Mouse (Mus musculus) hindbrain, embryonic 16.5 days (tissue): ENCODE measurements around the gene Vamp2. TPM values are rescaled to one million over a fixed set of nuclear protein-coding genes. Genes with fewer than 3 reads are reported as not detected.

Source experiments
- ATAC-seq: fragments of 200-750 bp; cut with Nextera tagmentation; 2 replicates; pipeline ENCODE4 v1.8.0; 2017; ENCODE audit warnings: moderate TSS enrichment, moderate library complexity
- H3K27ac ChIP-seq: fragments of 300-500 bp; sonication (generic); 2 replicates; pipeline ENCODE4 v1.5.1; 2014; ENCODE audit warnings: low read depth, mild to moderate bottlenecking, control low read depth, low read length, moderate library complexity
- H3K27me3 ChIP-seq: fragments of 300-500 bp; sonication (generic); replicated peaks from 2 replicates; pipeline ENCODE4 v1.6.1; 2014; ENCODE audit warnings: low read length; ENCODE audit not compliant: control insufficient read depth, insufficient read depth
- H3K36me3 ChIP-seq: fragments of 300-500 bp; sonication (generic); 2 replicates; pipeline ENCODE4 v1.6.1; 2014; ENCODE audit warnings: mild to moderate bottlenecking, low read length, moderate library complexity, mixed read lengths; ENCODE audit not compliant: control insufficient read depth, insufficient read depth
- H3K4me1 ChIP-seq: fragments of 300-500 bp; sonication (generic); 2 replicates; pipeline ENCODE4 v1.6.1; 2014; ENCODE audit warnings: low read depth, low read length; ENCODE audit not compliant: control insufficient read depth, insufficient read depth
- H3K4me2 ChIP-seq: fragments of 300-500 bp; sonication (generic); 2 replicates; pipeline ENCODE4 v1.6.1; 2014; ENCODE audit warnings: mild to moderate bottlenecking, low read length, control low read depth, moderate library complexity
- H3K4me3 ChIP-seq: fragments of 300-500 bp; sonication (generic); 2 replicates; pipeline ENCODE4 v1.5.1; 2014; ENCODE audit warnings: mild to moderate bottlenecking, low read length, control low read depth, moderate library complexity
- H3K9ac ChIP-seq: fragments of 300-500 bp; sonication (generic); 2 replicates; pipeline ENCODE4 v1.6.1; 2014; ENCODE audit warnings: low read depth, mild to moderate bottlenecking, control low read depth, low read length, moderate library complexity
- H3K9me3 ChIP-seq: fragments of 300-500 bp; sonication (generic); 2 replicates; pipeline ENCODE4 v1.6.1; 2014; ENCODE audit warnings: mild to moderate bottlenecking, low read length, moderate library complexity; ENCODE audit not compliant: control insufficient read depth
- WGBS: fragments of 180-500 bp; shearing (Covaris S2); extraction: QIAGEN DNeasy Blood & Tissue Kit; methylation state at CpG from one replicate; pipeline ENCODE4 v1.1.7; 2014; 5-methylcytosine and 5-hydroxymethylcytosine counted together
- polyA plus RNA-seq: library from polyadenylated mRNA; unstranded; fragments of >200 nt; fragmentation: Nextera tagmentation; extraction: Ambion mirVana; gene quantifications from 2 replicates; pipeline ENCODE4 v1.2.1, GENCODE M21; 2015

Vamp2 gene
- polyA plus RNA-seq, 1 experiment from 2014 or later = 402 TPM

GRCm38 (mm10) chr11:69114621-69115020 is 26.3 kb downstream of the Vamp2 start:
- ATAC-seq = no peak
- no peaks in the 10 kb centered on the region for H3K9me3 ChIP-seq
- no peak overlapping the region for H3K4me2 ChIP-seq
- no peaks in the 10 kb centered on the region for H3K27me3 ChIP-seq
- WGBS = 82% methylated on average over 3 of the region's 3 CpGs
- no peaks in the 10 kb centered on the region for H3K36me3 ChIP-seq
- H3K27ac ChIP-seq = no peak overlapping the region
- H3K9ac ChIP-seq = no peak overlapping the region
- peaks cover 14% of the 10 kb centered on the region for H3K4me1 ChIP-seq
- H3K4me3 ChIP-seq = no peak overlapping the region

- Histone ChIP-seq H3K9ac (no peak overlapping the region), H3K4me3 (no peak overlapping the region), H3K4me1 (peaks cover 20% of the 10 kb centered on the region), H3K36me3 (no peaks in the 10 kb centered on the region), H3K27ac (no peak overlapping the region), H3K27me3 (no peaks in the 10 kb centered on the region), H3K9me3 (no peaks in the 10 kb centered on the region), H3K4me2 (peak overlapping the region; percentile 97)
- WGBS = 53% methylated on average over 5 of the region's 5 CpGs
- no peak for ATAC-seq
Measured at GRCm38 (mm10) chr11:69116843-69117242, 28.6 kb downstream of the Vamp2 start.

GRCm38 (mm10) chr11:69117737-69118695 is 29.7 kb downstream of the Vamp2 start:
- Histone ChIP-seq H3K27me3 (no peaks in the 10 kb centered on the region), H3K9ac (peak overlapping the region; percentile 80), H3K4me1 (peaks cover 20% of the 10 kb centered on the region), H3K4me3 (peak overlapping the region; percentile 70), H3K36me3 (no peaks in the 10 kb centered on the region), H3K27ac (peak overlapping the region; percentile 69), H3K9me3 (no peaks in the 10 kb centered on the region), H3K4me2 (peak overlapping the region; percentile 97)
- under 1% methylated on average over 43 of the region's 45 CpGs for WGBS
- no peak for ATAC-seq

- Histone ChIP-seq H3K27ac (no peak overlapping the region; the same call in 1 of the 2 replicates), H3K4me3 (peak overlapping the region; percentile 70), H3K9me3 (no peaks in the 10 kb centered on the region), H3K4me1 (peaks cover 20% of the 10 kb centered on the region), H3K4me2 (peak overlapping the region; percentile 97), H3K27me3 (no peaks in the 10 kb centered on the region), H3K9ac (peak overlapping the region; percentile 50), H3K36me3 (no peaks in the 10 kb centered on the region)
- 1% methylated on average over 15 of the region's 15 CpGs for whole genome bisulfite sequencing
- ATAC-seq = no peak
Measured at GRCm38 (mm10) chr11:69118765-69119164, 30.5 kb downstream of the Vamp2 start.

GRCm38 (mm10) chr11:69119446-69120155 is 31.3 kb downstream of the Vamp2 start:
- H3K27ac ChIP-seq = no peak overlapping the region
- no peaks in the 10 kb centered on the region for H3K27me3 ChIP-seq
- no peaks in the 10 kb centered on the region for H3K9me3 ChIP-seq
- peak overlapping the region; percentile 88 for H3K4me3 ChIP-seq
- no peaks in the 10 kb centered on the region for H3K36me3 ChIP-seq
- no peak for ATAC-seq
- peak overlapping the region; percentile 97 for H3K4me2 ChIP-seq
- peaks cover 20% of the 10 kb centered on the region for H3K4me1 ChIP-seq
- H3K9ac ChIP-seq = no peak overlapping the region
- 32% methylated on average over 14 of the region's 14 CpGs for WGBS

- no peak for ATAC-seq
- Histone ChIP-seq H3K9me3 (no peaks in the 10 kb centered on the region), H3K4me3 (peak within 1 kb of the TSS; percentile 88), H3K36me3 (no peaks in the 10 kb centered on the region), H3K27me3 (no peaks in the 10 kb centered on the region), H3K27ac (no peak within 1 kb of the TSS), H3K4me2 (peak within 1 kb of the TSS; percentile 97), H3K4me1 (peaks cover 20% of the 10 kb centered on the region), H3K9ac (peak within 1 kb of the TSS; percentile 84)
- WGBS = 2% methylated on average over 27 of the region's 27 CpGs
Measured at GRCm38 (mm10) chr11:69120221-69121000, 32.1 kb downstream of the Vamp2 start, which contains the start of gene Hes7. Gene Hes7 (plus strand): TSS chr11:69120404.

GRCm38 (mm10) chr11:69121001-69121740 is 32.9 kb downstream of the Vamp2 start:
- no peaks in the 10 kb centered on the region for H3K9me3 ChIP-seq
- H3K27ac ChIP-seq = no peak overlapping the region
- no peak for ATAC-seq
- peak overlapping the region; percentile 88 for H3K4me3 ChIP-seq
- peak overlapping the region; percentile 92 for H3K4me2 ChIP-seq
- WGBS = under 1% methylated on average over 31 of the region's 33 CpGs
- H3K36me3 ChIP-seq = no peaks in the 10 kb centered on the region
- peaks cover 20% of the 10 kb centered on the region for H3K4me1 ChIP-seq
- no peaks in the 10 kb centered on the region for H3K27me3 ChIP-seq
- H3K9ac ChIP-seq = peak overlapping the region; percentile 84

GRCm38 (mm10) chr11:69121741-69122335 is 33.5 kb downstream of the Vamp2 start:
- under 1% methylated on average over 30 of the region's 32 CpGs for WGBS
- H3K27ac ChIP-seq = peak overlapping the region; percentile 79

More at GRCm38 (mm10) chr11:69121741-69122335, 33.5 kb downstream of the Vamp2 start:
- peak overlapping the region; percentile 84 for H3K9ac ChIP-seq
- H3K4me2 ChIP-seq = peak overlapping the region; percentile 92
- no peaks in the 10 kb centered on the region for H3K9me3 ChIP-seq
- no peaks in the 10 kb centered on the region for H3K36me3 ChIP-seq
- no peaks in the 10 kb centered on the region for H3K27me3 ChIP-seq
- no peak for ATAC-seq
- H3K4me3 ChIP-seq = peak overlapping the region; percentile 88
- H3K4me1 ChIP-seq = peaks cover 17% of the 10 kb centered on the region
